15 mouse cellular contexts compared by ENCODE assay signal in genomic region chrX:71210467-71210866, GRCm38 (mm10). TPM values are rescaled to one million over a fixed set of nuclear protein-coding genes. Genes with fewer than 3 reads are reported as not detected.
DNase-seq lines count a peak whose midpoint lies in the region; ATAC-seq and TF ChIP-seq lines count a peak whose summit lies in the region.
"Had no signal": no experiment of that assay in that cellular context is flagged by ENCODE, and none has a peak within 500 bp of the region (broad histone marks: within the 10 kb centered on the region; RNA-seq: fewer than 3 reads in every experiment).

Gene Mtm1 (plus strand): TSS chrX:71210767.

- H3K27me3 ChIP-seq in heart, adult 2 months (ENCODE audit: control insufficient read depth, insufficient read depth, low read length), result no peaks in the 10 kb centered on the region
- no peaks in the 10 kb centered on the region for H3K27me3 ChIP-seq in heart, embryonic 10.5 days (ENCODE audit: insufficient read depth, poor library complexity, severe bottlenecking)
- H3K27me3 ChIP-seq: embryonic facial prominence, embryonic 12.5 days; forebrain, embryonic 13.5 days; heart, embryonic 15.5 days; liver, embryonic 13.5 days had no signal

- ATAC-seq in megakaryocyte, adult 5-6 weeks (ENCODE audit: poor library complexity, severe bottlenecking), result no peak
- ATAC-seq: forebrain, embryonic 13.5 days had no signal

- no peak for TF ChIP-seq CTCF in heart, adult 2 months (IDR thresholded peaks at IDR 0.05)

- no peak within 1 kb of the TSS for H3K27ac ChIP-seq in heart, adult 2 months
- H3K27ac ChIP-seq in heart, embryonic 10.5 days, result no peak within 1 kb of the TSS
- H3K27ac ChIP-seq: embryonic facial prominence, embryonic 12.5 days; forebrain, embryonic 13.5 days; heart, embryonic 15.5 days; layer of hippocampus, adult 2 months; liver, embryonic 13.5 days had no signal

- H3K4me1 ChIP-seq in heart, adult 2 months (ENCODE audit: control insufficient read depth, insufficient read depth, low read length), result no peaks in the 10 kb centered on the region
- H3K4me1 ChIP-seq in heart, embryonic 10.5 days, result no peaks in the 10 kb centered on the region
- H3K4me1 ChIP-seq: embryonic facial prominence, embryonic 12.5 days; forebrain, embryonic 13.5 days; heart, embryonic 15.5 days; liver, embryonic 13.5 days had no signal

- 89% methylated on average over 1 of the region's 1 CpGs for WGBS in heart, adult 2 months
- WGBS in heart, embryonic 10.5 days, result 90% methylated on average over 1 of the region's 1 CpGs

- no peak within 1 kb of the TSS for H3K9ac ChIP-seq in heart, adult 2 months (ENCODE audit: low read depth, low read length)
- H3K9ac ChIP-seq: embryonic facial prominence, embryonic 12.5 days; forebrain, embryonic 13.5 days; heart, embryonic 15.5 days; liver, embryonic 13.5 days had no signal

- TF ChIP-seq EP300 in heart, adult 2 months (IDR thresholded peaks at IDR 0.05; ENCODE audit: insufficient read depth, low read depth, low read length), result no peak

- no peak for DNase-seq in heart, adult 2 months
- DNase-seq in heart, embryonic 10.5 days (ENCODE audit: low spot score), result no peak
- no peak for DNase-seq in adrenal gland, postnatal 36 days
- no peak for DNase-seq in gastrocnemius, postnatal 36 days
- DNase-seq in lung, postnatal 36 days, result no peak
- DNase-seq in cerebellum, adult 18-20 months, result no peak
- DNase-seq: kidney, adult 2 months; liver, embryonic 13.5 days; lung, postnatal 4 days; right cerebral cortex, postnatal 4 days had no signal

- no peak within 1 kb of the TSS for H3K4me3 ChIP-seq in heart, adult 2 months
- no peak within 1 kb of the TSS for H3K4me3 ChIP-seq in heart, embryonic 10.5 days
- H3K4me3 ChIP-seq: embryonic facial prominence, embryonic 12.5 days; forebrain, embryonic 13.5 days; heart, embryonic 15.5 days; layer of hippocampus, adult 2 months; liver, embryonic 13.5 days had no signal

- intact Hi-C loops in heart, adult 2 months (cut with DNase I), result loop anchor here (10.0 kb wide), 2 partner anchors 94 to 736 kb away; partner anchors contain the start of gene Tmem185a
- intact Hi-C loops in gastrocnemius, postnatal 36 days (cut with DNase I), result loop anchor here (10.0 kb wide), 1 partner anchor 156 kb away; the partner anchor contains the start of gene Mamld1

- no peaks in the 10 kb centered on the region for H3K79me2 ChIP-seq in heart, adult 2 months (replicated peaks; ENCODE audit: control insufficient read depth, insufficient read depth, low read length)

- H3K9me3 ChIP-seq in heart, embryonic 10.5 days, result no peaks in the 10 kb centered on the region
- H3K9me3 ChIP-seq: embryonic facial prominence, embryonic 12.5 days; forebrain, embryonic 13.5 days; heart, embryonic 15.5 days; liver, embryonic 13.5 days had no signal

- no peaks in the 10 kb centered on the region for H3K36me3 ChIP-seq in heart, adult 2 months (ENCODE audit: control insufficient read depth, insufficient read depth, low read length)
- no peaks in the 10 kb centered on the region for H3K36me3 ChIP-seq in heart, embryonic 10.5 days
- H3K36me3 ChIP-seq: embryonic facial prominence, embryonic 12.5 days; heart, embryonic 15.5 days; liver, embryonic 13.5 days had no signal

- TF ChIP-seq POLR2A in heart, adult 2 months (IDR thresholded peaks at IDR 0.05; ENCODE audit: insufficient read depth, low read depth, low read length), result no peak

RNA-seq across cellular contexts. Expression of gene Mtm1, which starts in this region (rescaled TPM):
- total RNA-seq in heart, adult 2 months (2021), result 10 to 100 TPM; 15.6 to 18.9 TPM
- polyA plus RNA-seq in heart, adult 2 months (2012; rRNA removed), result 5.0 and 10.7 TPM in 2 replicates
- 3.0 and 3.9 TPM in 2 replicates for polyA plus RNA-seq in heart, embryonic 10.5 days (2016; fragmentation: Nextera tagmentation; extraction: Ambion mirVana)
- 10 to 100 TPM; 11.7 to 28.6 TPM for total RNA-seq in adrenal gland, postnatal 36 days (2021)
- total RNA-seq in gastrocnemius, postnatal 36 days (2021), result 10 to 100 TPM; 12.0 to 12.7 TPM
- total RNA-seq in megakaryocyte, adult 5-6 weeks (2015), result 22.5 and 31.5 TPM in 2 replicates
- total RNA-seq in megakaryocyte, adult 5-6 weeks (2017), result 55.2 and 59.7 TPM in 2 replicates
